In genomic region chr7:99699709-99700151, GRCm38 (mm10) we compare ENCODE assay signal across 9 mouse cellular contexts. TPM values are rescaled to one million over a fixed set of nuclear protein-coding genes. Genes with fewer than 3 reads are reported as not detected.
DNase-seq lines count a peak whose midpoint lies in the region; ATAC-seq and TF ChIP-seq lines count a peak whose summit lies in the region.
"Had no signal": no experiment of that assay in that cellular context is flagged by ENCODE, and none has a peak within 500 bp of the region (broad histone marks: within the 10 kb centered on the region; RNA-seq: fewer than 3 reads in every experiment).

No protein-coding gene starts in this region.

- H3K4me1 ChIP-seq in heart, adult 2 months (ENCODE audit: control insufficient read depth, insufficient read depth, low read length): peaks cover 38% of the 10 kb centered on the region

- no peak overlapping the region for H3K4me3 ChIP-seq in heart, adult 2 months

- 51% methylated on average over 3 of the region's 3 CpGs for WGBS in heart, adult 2 months

- peak; percentile 52 to 63 for DNase-seq in heart, adult 2 months
- DNase-seq in heart, postnatal 25 days (ENCODE audit: low spot score): no peak
- peak; percentile 74 for DNase-seq in ovary, adult 18-20 months (ENCODE audit: low spot score)
- no peak for DNase-seq in ovary, postnatal 10 days (ENCODE audit: low spot score)
- peak; percentile 51 to 55 for DNase-seq in kidney, postnatal 36 days
- no peak for DNase-seq in frontal cortex, postnatal 25 days (ENCODE audit: low spot score in 2 of 2)
- no peak for DNase-seq in natural killer cell, adult 2 months (ENCODE audit: low spot score in 2 of 2)

- TF ChIP-seq POLR2A in heart, adult 2 months (IDR thresholded peaks at IDR 0.05; ENCODE audit: insufficient read depth, low read depth, low read length): no peak

- intact Hi-C loops in heart, adult 2 months (cut with DNase I): no loop called here
- intact Hi-C loops in heart, postnatal 25 days (cut with DNase I): no loop called here

- ATAC-seq in CD4-positive, CD25-positive, alpha-beta regulatory T cell, adult 4 months: no peak

- TF ChIP-seq CTCF in heart, adult 2 months (IDR thresholded peaks at IDR 0.05): no peak

- H3K27ac ChIP-seq in heart, adult 2 months: peak overlapping the region; percentile 65

- H3K9ac ChIP-seq in heart, adult 2 months (ENCODE audit: low read depth, low read length): no peak overlapping the region

- peaks cover 10% of the 10 kb centered on the region for H3K36me3 ChIP-seq in heart, adult 2 months (ENCODE audit: control insufficient read depth, insufficient read depth, low read length)

- no peak for TF ChIP-seq EP300 in heart, adult 2 months (IDR thresholded peaks at IDR 0.05; ENCODE audit: insufficient read depth, low read depth, low read length)

- H3K79me2 ChIP-seq in heart, adult 2 months (replicated peaks; ENCODE audit: control insufficient read depth, insufficient read depth, low read length): no peaks in the 10 kb centered on the region

- H3K27me3 ChIP-seq in heart, adult 2 months (ENCODE audit: control insufficient read depth, insufficient read depth, low read length): no peaks in the 10 kb centered on the region

RNA-seq across cellular contexts. Expression of gene Slco2b1, which starts 11.4 kb away (rescaled TPM):
- total RNA-seq in heart, adult 2 months (2021): 10 to 100 TPM in 1 of 2 experiments, 1 to 10 TPM in 1; 8.5 to 10.1 TPM
- 11.7 and 14.4 TPM in 2 replicates for polyA plus RNA-seq in heart, adult 2 months (2012; rRNA removed)
- total RNA-seq in heart, postnatal 25 days (2021): 1 to 10 TPM; 7.2 to 8.1 TPM
- polyA plus RNA-seq in CD4-positive, CD25-positive, alpha-beta regulatory T cell, adult 4 months (2017; shearing (Covaris generic)): under 1 TPM in 1 of 2 experiments, not detected in 1; 0.37 TPM

RNA-seq across cellular contexts. Expression of gene Olfr520, which starts 30.3 kb away (rescaled TPM):
- not detected for total RNA-seq in heart, adult 2 months (2021)
- polyA plus RNA-seq in heart, adult 2 months (2012; rRNA removed): not detected in 2 replicates
- not detected for total RNA-seq in heart, postnatal 25 days (2021)
- polyA plus RNA-seq in CD4-positive, CD25-positive, alpha-beta regulatory T cell, adult 4 months (2017; shearing (Covaris generic)): not detected
- polyA plus RNA-seq: limb, embryonic 14.5 days had no signal

Comparison
In these comparisons a context has a peak if more than half of its experiments do, and no peak if none do; other contexts are left out.
1. DNase-seq: peak in heart, adult 2 months (2 of 2), ovary, adult 18-20 months (single experiment) and kidney, postnatal 36 days (2 of 2); none in heart, postnatal 25 days (single experiment), ovary, postnatal 10 days (single experiment), frontal cortex, postnatal 25 days (0 of 2) and natural killer cell, adult 2 months (0 of 2).